Mouse (Mus musculus) gastrocnemius, postnatal 14 days (tissue): ENCODE measurements around the gene Cox17. TPM values are rescaled to one million over a fixed set of nuclear protein-coding genes. Genes with fewer than 3 reads are reported as not detected.
A peak's percentile ranks its signal among the peaks of the same experiment; 100 is the strongest.

Experiments used
- DNase-seq: peaks from one replicate; pipeline ENCODE4 v3.0.0; 2021; ENCODE audit warnings: mixed read lengths
- intact Hi-C: fragments of 180-260 bp; cut with DNase I; formaldehyde crosslinking; loops from one replicate; pipeline ENCODE4 v1.15.1; 2025; ENCODE audit warnings: low total_unique reads
- total RNA-seq, 2 experiments: library from RNA; stranded (reverse); gene quantifications; 2 replicates each; pipeline ENCODE4 v1.2.3; 2021

Gene Cox17
- total RNA-seq, 2 experiments from 2014 or later, result 134 to 137 TPM

DNA sequence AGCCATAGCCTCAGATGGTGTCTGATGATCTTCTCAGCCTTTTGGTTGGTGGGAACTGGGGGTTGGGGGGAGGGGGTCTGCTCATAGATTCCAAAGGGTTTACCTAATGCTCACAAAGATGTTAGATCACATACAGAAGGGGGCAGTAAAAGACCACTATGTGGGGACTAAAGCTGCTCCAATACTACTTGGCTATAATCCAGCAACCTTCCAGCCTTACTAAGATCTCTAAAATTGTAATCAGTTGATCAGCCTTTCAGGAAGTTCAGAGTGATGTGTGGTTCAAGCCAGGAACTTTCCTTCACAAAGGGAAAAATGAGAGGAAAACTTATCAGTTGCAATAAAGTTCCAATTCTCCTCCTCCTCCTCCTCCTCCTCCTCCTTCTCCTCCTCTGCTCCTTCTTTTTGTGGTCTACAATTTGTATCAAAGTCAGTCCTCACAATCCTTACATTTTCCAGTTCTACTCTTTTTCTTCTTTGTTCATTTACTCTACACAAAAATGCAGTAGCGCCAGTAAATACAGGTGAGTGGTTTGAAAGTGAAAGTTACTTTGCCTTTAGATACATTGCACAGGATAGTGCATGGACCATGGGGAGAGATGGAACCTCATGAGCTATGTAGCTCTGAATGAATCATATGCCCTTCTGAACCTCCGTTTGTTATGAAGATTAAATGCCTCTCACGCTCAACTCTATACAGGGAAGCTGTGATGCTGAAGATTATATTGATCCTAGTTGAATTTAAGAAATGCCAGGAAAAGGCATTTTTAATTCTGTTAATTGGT, 1.7 kb upstream of the Cox17 start:
- intact Hi-C loops, result loop anchor here (5.0 kb wide), 1 partner anchor 157 kb away; no protein-coding TSS in a partner anchor
- DNase-seq, result no peak

- intact Hi-C loops, result no loop called here
- DNase-seq, result no peak
Measured at GRCm38 (mm10) chr16:38347588-38347987, 797 bp downstream of the Cox17 start.

DNA sequence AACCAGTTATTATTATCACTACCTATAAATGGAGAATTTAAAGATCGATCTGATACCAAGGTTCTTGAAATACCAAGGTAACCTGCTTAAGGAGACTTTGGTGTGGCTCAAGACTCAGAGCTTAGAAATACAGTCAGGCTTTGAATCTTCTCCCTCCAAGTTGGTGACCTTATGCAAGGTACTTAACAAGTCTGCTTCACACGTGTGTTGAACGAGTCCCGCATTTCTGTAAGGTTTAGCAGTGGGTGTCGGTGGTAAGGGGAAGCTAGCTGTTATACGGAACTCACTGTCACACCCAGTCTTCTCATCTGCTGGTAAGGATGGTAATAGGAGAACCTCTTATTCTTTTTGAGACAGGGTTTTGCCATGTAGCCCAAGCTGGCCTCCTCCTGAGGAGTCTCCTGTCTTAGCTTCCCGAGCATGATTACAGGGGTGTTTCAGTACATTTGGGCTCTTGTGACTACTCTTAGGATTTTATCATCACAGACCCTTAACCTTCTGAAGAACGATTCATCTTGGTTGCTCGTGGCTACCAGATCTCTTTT, 1.5 kb downstream of the Cox17 start:
- intact Hi-C loops, result no loop called here
- DNase-seq, result no peak

DNA sequence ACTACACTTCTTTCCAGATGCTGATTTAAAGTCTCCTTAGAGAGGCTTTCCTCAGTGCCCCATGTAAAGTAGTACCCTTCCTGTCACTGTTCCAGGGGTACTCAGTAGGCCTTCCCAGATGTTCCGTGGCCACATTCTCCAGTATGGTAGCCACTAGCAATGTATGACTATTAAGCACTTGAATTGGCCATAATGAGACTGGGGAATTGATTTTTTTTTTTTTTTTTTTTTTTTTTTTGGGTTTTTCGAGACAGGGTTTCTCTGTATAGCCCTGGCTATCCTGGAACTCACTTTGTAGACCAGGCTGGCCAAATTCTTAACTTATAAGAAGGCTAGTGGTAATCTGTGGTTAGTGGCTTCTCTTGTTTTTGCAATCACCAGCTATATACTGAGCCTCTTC, 3.1 kb downstream of the Cox17 start:
- intact Hi-C loops, result loop anchor here (2.0 kb wide), 1 partner anchor 21 kb away; no protein-coding TSS in a partner anchor
- DNase-seq, result no peak

GRCm38 (mm10) chr16:38350361-38350855, 3.6 kb downstream of the Cox17 start:
- DNase-seq, result no peak
- intact Hi-C loops, result loop anchor here (2.0 kb wide), 1 partner anchor 20 kb away; no protein-coding TSS in a partner anchor

- DNase-seq, result no peak
Measured at GRCm38 (mm10) chr16:38350939-38351338, 4.1 kb downstream of the Cox17 start.

GRCm38 (mm10) chr16:38352031-38352430, 5.2 kb downstream of the Cox17 start:
- intact Hi-C loops, result no loop called here

More at GRCm38 (mm10) chr16:38350939-38351338, 4.1 kb downstream of the Cox17 start:
- intact Hi-C loops, result loop anchor here (2.0 kb wide), 1 partner anchor 20 kb away; no protein-coding TSS in a partner anchor

GRCm38 (mm10) chr16:38352851-38353250, 6.1 kb downstream of the Cox17 start:
- no peak for DNase-seq
- intact Hi-C loops, result no loop called here

More at GRCm38 (mm10) chr16:38352031-38352430, 5.2 kb downstream of the Cox17 start:
- DNase-seq, result no peak

- no peak for DNase-seq
- intact Hi-C loops, result no loop called here
Measured at GRCm38 (mm10) chr16:38353642-38354041, 6.9 kb downstream of the Cox17 start.

GRCm38 (mm10) chr16:38354185-38354913, 7.6 kb downstream of the Cox17 start:
- DNase-seq, result no peak
- intact Hi-C loops, result no loop called here

DNA sequence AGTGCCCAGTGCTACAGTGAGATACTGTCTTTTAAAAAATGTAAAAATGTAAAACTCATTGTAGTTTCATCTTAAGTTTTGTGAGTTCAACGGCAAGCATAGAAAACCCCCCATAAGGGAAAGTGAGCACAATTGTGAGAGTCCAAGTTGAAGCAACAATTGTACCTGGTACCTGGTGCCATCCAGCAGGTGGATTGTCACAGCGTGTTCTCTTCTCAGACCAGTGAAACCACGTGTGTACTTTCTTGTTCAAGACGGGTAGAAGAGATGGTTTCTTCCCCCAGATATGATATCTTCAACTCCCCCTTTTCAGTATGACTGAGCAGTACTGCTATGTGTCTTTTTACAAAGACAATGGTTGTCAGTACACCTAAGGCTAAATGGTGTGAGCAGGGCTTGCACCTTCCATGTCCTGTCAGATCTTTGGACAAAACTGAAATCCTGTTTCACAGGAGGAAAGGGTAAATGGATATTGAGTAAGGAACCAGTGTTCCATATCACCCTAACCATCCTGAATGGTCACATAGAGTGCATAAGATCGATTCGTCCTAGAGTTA, 11.5 kb downstream of the Cox17 start:
- intact Hi-C loops, result no loop called here

GRCm38 (mm10) chr16:38359241-38359640, 12.4 kb downstream of the Cox17 start:
- no peak for DNase-seq
- intact Hi-C loops, result no loop called here

More for the DNA sequence above, 11.5 kb downstream of the Cox17 start:
- DNase-seq, result no peak

DNA sequence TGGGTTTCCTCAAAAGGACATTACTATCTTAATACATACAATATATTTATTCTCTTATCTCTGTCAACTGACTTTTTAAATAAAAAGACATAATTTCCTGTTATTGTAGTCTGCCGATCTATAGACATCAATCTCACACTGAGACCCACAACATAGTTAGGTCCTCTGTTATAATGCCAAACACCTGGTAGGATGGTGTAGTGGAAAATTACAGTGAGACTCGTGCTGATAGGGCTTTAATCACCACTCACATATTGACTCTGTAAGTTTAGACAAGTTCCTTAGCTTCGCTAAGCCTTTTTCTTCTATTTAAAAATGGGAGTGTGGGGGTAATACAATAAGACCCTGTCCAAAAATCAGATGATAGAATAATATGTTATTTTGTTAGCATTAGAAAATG, 13.1 kb downstream of the Cox17 start:
- intact Hi-C loops, result no loop called here
- no peak for DNase-seq

GRCm38 (mm10) chr16:38360317-38360716, 13.5 kb downstream of the Cox17 start:
- no peak for DNase-seq
- intact Hi-C loops, result no loop called here

GRCm38 (mm10) chr16:38361933-38362332, 15.1 kb downstream of the Cox17 start, which contains the start of gene Popdc2:
Popdc2 (plus strand) TSS chr16:38362209.
- DNase-seq, result peak; percentile 64
- intact Hi-C loops, result no loop called here

GRCm38 (mm10) chr16:38362493-38363255, 15.9 kb downstream of the Cox17 start:
- DNase-seq, result no peak
- intact Hi-C loops, result no loop called here

DNA sequence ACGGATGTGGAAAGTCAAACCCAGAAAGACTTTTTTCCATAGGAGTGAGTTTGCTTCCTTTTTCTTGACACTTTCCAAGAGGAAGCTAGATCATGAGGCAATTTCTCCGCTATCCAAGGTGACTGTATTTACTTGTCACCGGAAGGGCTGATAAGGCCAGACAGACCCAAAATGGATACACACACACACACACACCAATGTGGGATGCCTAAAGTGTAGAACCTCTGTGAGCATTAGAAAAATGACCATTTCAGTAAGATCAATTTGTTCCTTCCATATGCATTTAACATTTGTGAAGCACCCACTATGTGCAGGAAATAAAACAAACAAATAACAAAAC, 16.4 kb downstream of the Cox17 start:
- DNase-seq, result no peak
- intact Hi-C loops, result no loop called here

DNA sequence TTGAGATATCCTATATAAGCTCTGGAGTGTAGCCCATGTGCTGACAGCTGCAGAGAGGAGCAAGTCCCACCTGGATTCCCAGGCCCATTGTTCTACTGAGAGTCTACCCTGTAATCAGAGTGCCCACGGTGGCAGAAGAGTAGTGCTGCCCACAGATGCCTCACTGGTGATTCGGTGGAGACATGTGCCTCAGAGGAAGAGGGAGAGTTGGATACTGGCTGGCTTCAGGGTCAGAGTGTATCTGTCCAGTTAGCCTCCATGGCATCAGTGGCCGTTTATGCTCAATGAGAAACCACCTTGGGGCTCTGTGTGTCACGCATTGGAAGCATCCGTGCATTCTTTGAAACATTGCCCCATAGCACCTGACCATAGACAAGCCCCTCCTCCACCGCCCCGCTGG, 16.9 kb downstream of the Cox17 start:
- DNase-seq, result no peak
- intact Hi-C loops, result no loop called here

- intact Hi-C loops, result no loop called here
- DNase-seq, result no peak
Measured at GRCm38 (mm10) chr16:38365390-38365789, 18.6 kb downstream of the Cox17 start.
